Mouse (Mus musculus): ENCODE data around the gene Cggbp1.

DNA sequence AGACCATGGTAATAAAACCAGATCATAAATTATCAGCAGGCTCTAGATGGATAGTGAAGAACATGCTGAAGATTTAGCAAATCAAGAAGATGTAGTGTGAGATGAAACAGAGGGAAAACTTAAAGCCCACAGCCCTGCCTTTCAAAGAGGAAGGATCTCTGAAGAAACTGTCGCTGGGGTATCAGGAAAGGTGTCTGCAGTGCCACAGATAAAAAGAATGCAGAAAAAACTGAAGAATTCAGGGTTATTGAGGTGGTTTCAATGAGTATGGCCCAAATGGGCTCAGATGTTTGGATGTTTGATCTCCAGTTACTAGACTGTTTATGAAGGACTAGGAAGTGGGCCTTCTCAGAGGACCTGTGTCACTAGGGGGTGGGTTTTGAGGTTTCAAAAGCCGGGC, 17.8 kb downstream of the Cggbp1 start:
- no peak for TF ChIP-seq POLR2A (IDR thresholded peaks at IDR 0.05; ENCODE audit: control insufficient read depth, extremely low read depth, insufficient read depth, low read length, poor library complexity)
- TF ChIP-seq CTCF (IDR thresholded peaks at IDR 0.05; ENCODE audit: borderline replicate concordance, control insufficient read depth, extremely low read depth, insufficient read depth, low read length, poor library complexity), result no peak

All from thymus, adult 2 months (tissue).